Mouse (Mus musculus) adrenal gland, postnatal 0 days (tissue): Measurements from ENCODE around the gene Pax7. TPM values are rescaled to one million over a fixed set of nuclear protein-coding genes. Genes with fewer than 3 reads are reported as not detected.

Experiments used
- polyA plus RNA-seq: library from polyadenylated mRNA; unstranded; fragments of >200 nt; fragmentation: Nextera tagmentation; extraction: Ambion mirVana; gene quantifications from 2 replicates; pipeline ENCODE4 v1.2.1, GENCODE M21; 2015

Gene Pax7
- 0.02 TPM in 1 of 2 replicates, not detected in the other for polyA plus RNA-seq

GRCm38 (mm10) chr4:139833036-139833634, at the start of gene Pax7:
Gene Pax7, minus strand, starts transcription at chr4:139833528.

Other genes with a start within 250 kb of the Pax7 start
- gene Gm21969, start 230.3 kb downstream of the Pax7 start, polyA plus RNA-seq: not detected in 2 replicates
- gene Aldh4a1, start 210.7 kb downstream of the Pax7 start, polyA plus RNA-seq: 11.3 and 24.6 TPM in 2 replicates
- gene Tas1r2, start 180.0 kb downstream of the Pax7 start, polyA plus RNA-seq: not detected in 2 replicates
- gene Klhdc7a, start 134.5 kb upstream of the Pax7 start, polyA plus RNA-seq: 0.11 and 0.46 TPM in 2 replicates